Mouse (Mus musculus) heart, postnatal 0 days (tissue): ENCODE measurements around the gene Nfia.

Experiments used
- CTCF ChIP-seq: IDR thresholded peaks from 2 replicates; pipeline ENCODE4 v1.5.1; 2016; ENCODE audit warnings: antibody characterized with exemption, control low read depth, low read depth
- EP300 ChIP-seq: IDR thresholded peaks from 2 replicates; pipeline ENCODE4 v1.6.1; 2016; ENCODE audit warnings: antibody characterized with exemption, low read depth

GRCm38 (mm10) chr4:98040179-98040578 lies 267.6 kb downstream of the Nfia start:
- TF ChIP-seq CTCF (no peak), EP300 (no peak)
